Mouse (Mus musculus): Measurements from ENCODE around the gene Cd151. TPM values are rescaled to one million over a fixed set of nuclear protein-coding genes. Genes with fewer than 3 reads are reported as not detected.
"Not testable (repeated sequence)": the region's sequence is repeated elsewhere in the genome, so short reads cannot be mapped to it uniquely, and the experiment has no call there.

Cd151 gene
- total and polyA plus RNA-seq, 2 experiments from 2014 or later: 12.4 to 55.8 TPM

- DNase-seq (no peak), ATAC-seq (no peak)
- no peak overlapping the region for H3K9ac ChIP-seq
Observed at GRCm38 (mm10) chr7:141442199-141442598, 25.0 kb upstream of the Cd151 start.

GRCm38 (mm10) chr7:141443081-141443821, 23.9 kb upstream of the Cd151 start:
- WGBS: 19% methylated on average over 12 of the region's 12 CpGs
- H3K4me3 ChIP-seq (ENCODE audit: low read depth, low read length): peak overlapping the region; percentile 36
- DNase-seq: peak; percentile 33
- no peaks in the 10 kb centered on the region for H3K27me3 ChIP-seq (ENCODE audit: insufficient read depth, low read length)
- H3K36me3 ChIP-seq (ENCODE audit: insufficient read depth): peaks cover 6% of the 10 kb centered on the region
- no peak for ATAC-seq
- H3K4me2 ChIP-seq (ENCODE audit: low read depth): peak overlapping the region; percentile 62
- no peak overlapping the region for H3K27ac ChIP-seq (ENCODE audit: low read depth, low read length)
- H3K9ac ChIP-seq: peak overlapping the region; percentile 37
- TF ChIP-seq CTCF (IDR thresholded peaks at IDR 0.05; ENCODE audit: low read depth): peak; percentile 42; the same call in 1 of the 2 replicates
- no peaks in the 10 kb centered on the region for H3K9me3 ChIP-seq (ENCODE audit: low read length)
- peaks cover 9% of the 10 kb centered on the region for H3K4me1 ChIP-seq (ENCODE audit: insufficient read depth)

More at GRCm38 (mm10) chr7:141442199-141442598, 25.0 kb upstream of the Cd151 start:
- Histone ChIP-seq H3K4me1 (ENCODE audit: insufficient read depth) (peaks cover 14% of the 10 kb centered on the region), H3K36me3 (ENCODE audit: insufficient read depth) (peaks cover 6% of the 10 kb centered on the region), H3K27ac (ENCODE audit: low read depth, low read length) (no peak overlapping the region), H3K4me3 (ENCODE audit: low read depth, low read length) (no peak overlapping the region), H3K27me3 (ENCODE audit: insufficient read depth, low read length) (no peaks in the 10 kb centered on the region), H3K4me2 (ENCODE audit: low read depth) (no peak overlapping the region), H3K9me3 (ENCODE audit: low read length) (no peaks in the 10 kb centered on the region)
- no peak for TF ChIP-seq CTCF (IDR thresholded peaks at IDR 0.05; ENCODE audit: low read depth)
- WGBS: 94% methylated on average over 13 of the region's 13 CpGs

GRCm38 (mm10) chr7:141443828-141444237, 23.4 kb upstream of the Cd151 start, which contains the start of gene Pidd1:
Pidd1 (minus strand) TSS chr7:141444025.
- peak; percentile 72 for DNase-seq
- WGBS: under 1% methylated on average over 25 of the region's 25 CpGs
- H3K4me1 ChIP-seq (ENCODE audit: insufficient read depth): peaks cover 11% of the 10 kb centered on the region; the same call in 1 of the 2 replicates
- H3K4me2 ChIP-seq (ENCODE audit: low read depth): peak within 1 kb of the TSS; percentile 62
- H3K27me3 ChIP-seq (ENCODE audit: insufficient read depth, low read length): no peaks in the 10 kb centered on the region
- no peaks in the 10 kb centered on the region for H3K9me3 ChIP-seq (ENCODE audit: low read length)
- peak; percentile 23; the same call in 1 of the 2 replicates for ATAC-seq
- H3K9ac ChIP-seq: peak within 1 kb of the TSS; percentile 37
- no peak within 1 kb of the TSS for H3K27ac ChIP-seq (ENCODE audit: low read depth, low read length)
- TF ChIP-seq CTCF (IDR thresholded peaks at IDR 0.05; ENCODE audit: low read depth): no peak
- H3K4me3 ChIP-seq (ENCODE audit: low read depth, low read length): peak within 1 kb of the TSS; percentile 36
- peaks cover 6% of the 10 kb centered on the region for H3K36me3 ChIP-seq (ENCODE audit: insufficient read depth)

GRCm38 (mm10) chr7:141446374-141446773, 20.8 kb upstream of the Cd151 start:
- 91% methylated on average over 3 of the region's 3 CpGs for WGBS
- H3K27ac ChIP-seq (ENCODE audit: low read depth, low read length); H3K9ac ChIP-seq; H3K9me3 ChIP-seq (ENCODE audit: low read length); H3K4me2 ChIP-seq (ENCODE audit: low read depth); DNase-seq; H3K27me3 ChIP-seq (ENCODE audit: insufficient read depth, low read length); ATAC-seq; H3K4me3 ChIP-seq (ENCODE audit: low read depth, low read length): not testable (repeated sequence)
- Histone ChIP-seq H3K36me3 (ENCODE audit: insufficient read depth) (peaks cover 22% of the 10 kb centered on the region), H3K4me1 (ENCODE audit: insufficient read depth) (peaks cover 11% of the 10 kb centered on the region; the same call in 1 of the 2 replicates)

GRCm38 (mm10) chr7:141447110-141447991, 19.8 kb upstream of the Cd151 start, which contains the start of gene Rplp2:
Rplp2 (plus strand) TSS chr7:141447370.
- TF ChIP-seq CTCF (IDR thresholded peaks at IDR 0.05; ENCODE audit: low read depth): peak; percentile 33
- peak within 1 kb of the TSS; percentile 66 for H3K4me2 ChIP-seq (ENCODE audit: low read depth)
- no peaks in the 10 kb centered on the region for H3K9me3 ChIP-seq (ENCODE audit: low read length)
- ATAC-seq (peak; percentile 96), DNase-seq (peak; percentile 95)
- peak within 1 kb of the TSS; percentile 78 for H3K9ac ChIP-seq
- peak within 1 kb of the TSS; percentile 88 for H3K27ac ChIP-seq (ENCODE audit: low read depth, low read length)
- H3K36me3 ChIP-seq (ENCODE audit: insufficient read depth): peaks cover 32% of the 10 kb centered on the region
- H3K4me3 ChIP-seq (ENCODE audit: low read depth, low read length): peak within 1 kb of the TSS; percentile 66
- H3K4me1 ChIP-seq (ENCODE audit: insufficient read depth): peaks cover 11% of the 10 kb centered on the region; the same call in 1 of the 2 replicates
- no peaks in the 10 kb centered on the region for H3K27me3 ChIP-seq (ENCODE audit: insufficient read depth, low read length)
- 1% methylated on average over 63 of the region's 63 CpGs for WGBS

- ATAC-seq: no peak
Observed at GRCm38 (mm10) chr7:141451928-141452327, 15.3 kb upstream of the Cd151 start.

More at GRCm38 (mm10) chr7:141451928-141452327, 15.3 kb upstream of the Cd151 start:
- H3K27ac ChIP-seq (ENCODE audit: low read depth, low read length): no peak overlapping the region
- no peaks in the 10 kb centered on the region for H3K9me3 ChIP-seq (ENCODE audit: low read length)
- no peak overlapping the region for H3K9ac ChIP-seq
- no peak overlapping the region for H3K4me2 ChIP-seq (ENCODE audit: low read depth)
- peaks cover 15% of the 10 kb centered on the region for H3K4me1 ChIP-seq (ENCODE audit: insufficient read depth)
- no peak for DNase-seq
- H3K4me3 ChIP-seq (ENCODE audit: low read depth, low read length): no peak overlapping the region
- H3K27me3 ChIP-seq (ENCODE audit: insufficient read depth, low read length): no peaks in the 10 kb centered on the region
- peaks cover 33% of the 10 kb centered on the region for H3K36me3 ChIP-seq (ENCODE audit: insufficient read depth)
- TF ChIP-seq CTCF (IDR thresholded peaks at IDR 0.05; ENCODE audit: low read depth): no peak
